Mouse (Mus musculus) CH12.LX (cell line): ENCODE data around the gene Rsph10b. TPM values are rescaled to one million over a fixed set of nuclear protein-coding genes. Genes with fewer than 3 reads are reported as not detected.

ENCODE experiments used
- DNase-seq: peaks from one replicate; pipeline ENCODE4 v3.0.0-alpha.2; 2013; ENCODE audit errors: extremely low read depth
- H3K27ac ChIP-seq: 2 replicates; pipeline ENCODE4 v1.5.1; 2012; ENCODE audit warnings: low read depth, mild to moderate bottlenecking, control low read depth, moderate library complexity; ENCODE audit not compliant: insufficient read depth
- H3K27me3 ChIP-seq: replicated peaks from 2 replicates; pipeline ENCODE3; 2012; ENCODE audit warnings: inconsistent platforms
- H3K36me3 ChIP-seq, 2 experiments: replicated peaks in 1 of 2; 2 replicates each; pipeline versions ENCODE3 to v1.6.1; 2012; ENCODE audit warnings: inconsistent platforms in 1 of 2, low read length in 1 of 2, mild to moderate bottlenecking in 1 of 2, mixed read lengths in 1 of 2, moderate library complexity in 1 of 2; ENCODE audit not compliant: control insufficient read depth in 1 of 2, insufficient read depth in 1 of 2
- H3K4me1 ChIP-seq, 2 experiments: 2 replicates each; pipeline ENCODE4 v1.6.1; 2012; ENCODE audit warnings: inconsistent platforms in 1 of 2, moderate library complexity in 1 of 2; ENCODE audit not compliant: insufficient read depth in 2 of 2, control insufficient read depth in 1 of 2
- H3K4me2 ChIP-seq: 2 replicates; pipeline ENCODE4 v1.6.1; 2012; ENCODE audit warnings: low read depth, mild to moderate bottlenecking, control low read depth; ENCODE audit not compliant: poor library complexity, insufficient read depth, severe bottlenecking
- H3K4me3 ChIP-seq, 3 experiments: fragments of 150-350 bp in 1 of 3; sonication (generic) in 1 of 3; replicated peaks in 1 of 3; 2 replicates each; pipeline versions ENCODE3 to v1.5.1; 2011 to 2012; ENCODE audit warnings: low read depth in 2 of 3, low read length in 2 of 3, mild to moderate bottlenecking in 2 of 3, moderate library complexity in 2 of 3, control low read depth in 1 of 3, improper control_type of control experiment in 1 of 3, inconsistent platforms in 1 of 3, mixed read lengths in 1 of 3; ENCODE audit not compliant: poor library complexity in 1 of 3
- H3K79me2 ChIP-seq: replicated peaks from 2 replicates; pipeline ENCODE4 v1.6.1; 2012; ENCODE audit warnings: mild to moderate bottlenecking, moderate library complexity; ENCODE audit not compliant: control insufficient read depth, poor library complexity, insufficient read depth, severe bottlenecking; ENCODE audit errors: extremely low read depth
- H3K9ac ChIP-seq: 2 replicates; pipeline ENCODE4 v1.6.1; 2012; ENCODE audit warnings: low read depth, mild to moderate bottlenecking, control low read depth, moderate library complexity; ENCODE audit not compliant: insufficient read depth
- H3K9me3 ChIP-seq: replicated peaks from 2 replicates; pipeline ENCODE3; 2012; ENCODE audit warnings: low read length, inconsistent platforms, mixed read lengths
- BHLHE40 ChIP-seq: IDR thresholded peaks from 2 replicates; pipeline ENCODE4 v1.6.1; 2011; ENCODE audit warnings: mild to moderate bottlenecking, low read depth, low read length, improper control_type of control experiment
- CHD1 ChIP-seq: IDR thresholded peaks from 2 replicates; pipeline ENCODE4 v1.6.1; 2012; ENCODE audit warnings: low read depth, low read length, improper control_type of control experiment, inconsistent platforms
- CHD2 ChIP-seq: IDR thresholded peaks from 2 replicates; pipeline ENCODE4 v1.6.1; 2011; ENCODE audit warnings: low read length, improper control_type of control experiment
- CTCF ChIP-seq, 2 experiments: IDR thresholded peaks in 1 of 2; conservative IDR thresholded peaks in 1 of 2; 2 replicates each; pipeline ENCODE4 v1.5.1; 2011 to 2012; ENCODE audit warnings: low read depth in 2 of 2, low read length in 2 of 2, improper control_type of control experiment in 1 of 2, inconsistent platforms in 1 of 2, mild to moderate bottlenecking in 1 of 2, moderate library complexity in 1 of 2
- E2F4 ChIP-seq: IDR thresholded peaks from 2 replicates; pipeline ENCODE4 v1.6.1; 2011; ENCODE audit warnings: low read depth, low read length, improper control_type of control experiment; ENCODE audit not compliant: insufficient replicate concordance
- EP300 ChIP-seq: IDR thresholded peaks from 2 replicates; pipeline ENCODE4 v1.6.1; 2011; ENCODE audit warnings: low read length, improper control_type of control experiment
- IRF4 ChIP-seq: IDR thresholded peaks from 2 replicates; pipeline ENCODE4 v1.6.1; 2014; ENCODE audit warnings: low read depth, mild to moderate bottlenecking, inconsistent platforms, low read length, improper control_type of control experiment
- JUN ChIP-seq: IDR thresholded peaks from 2 replicates; pipeline ENCODE4 v1.6.1; 2011; ENCODE audit warnings: low read depth, mild to moderate bottlenecking, low read length, improper control_type of control experiment, moderate library complexity; ENCODE audit not compliant: insufficient read depth
- JUND ChIP-seq: conservative IDR thresholded peaks from 2 replicates; pipeline ENCODE4 v1.6.1; 2011; ENCODE audit warnings: low read depth, low read length, improper control_type of control experiment
- KAT2A ChIP-seq: IDR thresholded peaks from 2 replicates; pipeline ENCODE4 v1.6.1; 2012; ENCODE audit warnings: low read length, improper control_type of control experiment, inconsistent platforms; ENCODE audit not compliant: insufficient replicate concordance
- MAFK ChIP-seq: IDR thresholded peaks from 2 replicates; pipeline ENCODE4 v1.6.1; 2011; ENCODE audit warnings: low read length, improper control_type of control experiment; ENCODE audit not compliant: insufficient replicate concordance
- MAZ ChIP-seq: IDR thresholded peaks from 2 replicates; pipeline ENCODE4 v1.6.1; 2012; ENCODE audit warnings: low read depth, mild to moderate bottlenecking, inconsistent platforms, low read length, improper control_type of control experiment, moderate library complexity
- MEF2A ChIP-seq: IDR thresholded peaks from 2 replicates; pipeline ENCODE4 v1.6.1; 2014; ENCODE audit warnings: low read depth, mild to moderate bottlenecking, inconsistent platforms, low read length, improper control_type of control experiment, borderline replicate concordance
- MXI1 ChIP-seq: IDR thresholded peaks from 2 replicates; pipeline ENCODE4 v1.6.1; 2011; ENCODE audit warnings: mild to moderate bottlenecking, low read depth, low read length, improper control_type of control experiment
- MYC ChIP-seq: IDR thresholded peaks from 2 replicates; pipeline ENCODE4 v1.6.1; 2011; ENCODE audit warnings: low read depth, mild to moderate bottlenecking, improper control_type of control experiment, low read length
- NELFE ChIP-seq: IDR thresholded peaks from 2 replicates; pipeline ENCODE4 v1.6.1; 2011; ENCODE audit warnings: low read depth, low read length, improper control_type of control experiment
- POLR2A ChIP-seq: IDR thresholded peaks from 2 replicates; pipeline ENCODE4 v1.6.1; 2011; ENCODE audit warnings: low read depth, mild to moderate bottlenecking, improper control_type of control experiment, low read length
- RCOR1 ChIP-seq: conservative IDR thresholded peaks from 2 replicates; pipeline ENCODE4 v1.6.1; 2012; ENCODE audit warnings: low read depth, mild to moderate bottlenecking, inconsistent platforms, low read length, improper control_type of control experiment
- TBP ChIP-seq: conservative IDR thresholded peaks from 2 replicates; pipeline ENCODE4 v1.6.1; 2011; ENCODE audit warnings: low read depth, low read length, improper control_type of control experiment
- TCF12 ChIP-seq: IDR thresholded peaks from 2 replicates; pipeline ENCODE4 v1.6.1; 2014; ENCODE audit warnings: low read depth, mild to moderate bottlenecking, inconsistent platforms, low read length, improper control_type of control experiment
- UBTF ChIP-seq: IDR thresholded peaks from 2 replicates; pipeline ENCODE4 v1.6.1; 2012; ENCODE audit warnings: low read depth, mild to moderate bottlenecking, inconsistent platforms, low read length, improper control_type of control experiment, moderate library complexity
- USF1 ChIP-seq: IDR thresholded peaks from 2 replicates; pipeline ENCODE4 v1.6.1; 2014; ENCODE audit warnings: low read depth, mild to moderate bottlenecking, inconsistent platforms, low read length, improper control_type of control experiment
- USF2 ChIP-seq: conservative IDR thresholded peaks from 2 replicates; pipeline ENCODE4 v1.6.1; 2011; ENCODE audit warnings: low read depth, low read length, improper control_type of control experiment
- ZC3H11A ChIP-seq: IDR thresholded peaks from 2 replicates; pipeline ENCODE4 v1.6.1; 2012; ENCODE audit warnings: low read depth, mild to moderate bottlenecking, inconsistent platforms, low read length, improper control_type of control experiment
- ZMIZ1 ChIP-seq: IDR thresholded peaks from 2 replicates; pipeline ENCODE4 v1.6.1; 2012; ENCODE audit warnings: low read depth, mild to moderate bottlenecking, inconsistent platforms, low read length, improper control_type of control experiment
- ZNF384 ChIP-seq: IDR thresholded peaks from 2 replicates; pipeline ENCODE4 v1.6.1; 2012; ENCODE audit warnings: low read depth, low read length, improper control_type of control experiment, inconsistent platforms
- dilution Hi-C: fragments of 300-500 bp; cut with MboI; formaldehyde crosslinking; loops from 2 replicates; pipeline ENCODE4 v1.14.3; 2020; ENCODE audit warnings: low sequenced_read_pairs; ENCODE audit not compliant: extremely low pct_unique_long_range_greater_than_20kb, extremely low pct_ligation_motif_present
- in situ Hi-C: fragments of 300-500 bp; cut with MboI; formaldehyde crosslinking; loops from 3 replicates; pipeline ENCODE4 v1.14.3; 2019; ENCODE audit warnings: low sequenced_read_pairs, low pct_ligation_motif_present, low pct_unique_long_range_greater_than_20kb, mixed read lengths
- polyA plus RNA-seq: library from polyadenylated mRNA; unstranded; fragments of >175 nt; gene quantifications from 2 replicates; pipeline ENCODE4 v1.2.1, GENCODE M21; 2012; ENCODE audit warnings: low read depth; ENCODE audit not compliant: insufficient read length
- total RNA-seq, 2 experiments: library from RNA; depleted of rRNA; stranded (reverse); fragments of 300-350 nt in 1 of 2; fragments of >200 nt in 1 of 2; gene quantifications; 2 replicates each; pipeline ENCODE4 v1.2.3; 2012 to 2014

Gene Rsph10b
- total and polyA plus RNA-seq, 3 experiments: 0.28 to 0.31 (median 0.30) TPM

GRCm38 (mm10) chr5:144014551-144015311 lies 81.9 kb downstream of the Rsph10b start, which contains the start of gene Ccz1 (continued):
- TF ChIP-seq MEF2A (peak; percentile 73), CHD1 (no peak), EP300 (no peak), JUN (no peak), RCOR1 (peak; percentile 71; the same call in 1 of the 2 replicates), POLR2A (peak; percentile 74; the same call in 1 of the 2 replicates), ZC3H11A (no peak), MYC (0 out of 2 replicates have a peak, but pooled peaks have one; percentile 52), USF2 (no peak), ZNF384 (no peak)

- H3K4me2 ChIP-seq: peak overlapping the region; percentile 63; the same call in 1 of the 2 replicates
- no peaks in the 10 kb centered on the region for H3K27me3 ChIP-seq
- in situ Hi-C loops (no loop called here), dilution Hi-C loops (no loop called here)
- DNase-seq: no peak
- peaks cover 12 to 26% of the 10 kb centered on the region in 2 experiments for H3K36me3 ChIP-seq
- H3K27ac ChIP-seq: no peak overlapping the region
- no peak overlapping the region for H3K9ac ChIP-seq
- TF ChIP-seq KAT2A (no peak), USF1 (no peak), MAFK (no peak)
- H3K79me2 ChIP-seq: peaks cover 17% of the 10 kb centered on the region
- H3K9me3 ChIP-seq: no peaks in the 10 kb centered on the region
- peaks cover 4 to 9% of the 10 kb centered on the region in 2 experiments for H3K4me1 ChIP-seq
- peak overlapping the region; percentile 47 to 82 (median 67) for H3K4me3 ChIP-seq
These were observed 82.4 kb downstream of the Rsph10b start for GRCm38 (mm10) chr5:144015312-144015650.

GRCm38 (mm10) chr5:144015845-144016244 lies 83.0 kb downstream of the Rsph10b start:
- in situ Hi-C loops (no loop called here), dilution Hi-C loops (no loop called here)
- H3K9me3 ChIP-seq: no peaks in the 10 kb centered on the region
- H3K4me3 ChIP-seq: no peak overlapping the region
- no peak overlapping the region for H3K27ac ChIP-seq
- peaks cover 4 to 9% of the 10 kb centered on the region in 2 experiments for H3K4me1 ChIP-seq
- no peak for TF ChIP-seq ZMIZ1
- no peak for TF ChIP-seq MXI1
- TF ChIP-seq JUND: no peak
- TF ChIP-seq NELFE: no peak
- TF ChIP-seq E2F4: no peak
- TF ChIP-seq MAZ: no peak
- TF ChIP-seq KAT2A: no peak
- TF ChIP-seq MEF2A: no peak
- no peak for TF ChIP-seq TBP
- no peak for TF ChIP-seq JUN
- TF ChIP-seq IRF4: no peak
- no peak for TF ChIP-seq CTCF (conservative IDR thresholded peaks at IDR 0.05 in 1 of 2, IDR thresholded peaks at IDR 0.05 in 1 of 2; ENCODE audit: low read depth in 2 of 2, low read length in 2 of 2)
- TF ChIP-seq CHD2: no peak
- TF ChIP-seq UBTF: no peak
- no peak for TF ChIP-seq TCF12
- TF ChIP-seq ZC3H11A: no peak
- no peak for TF ChIP-seq ZNF384
- TF ChIP-seq BHLHE40: no peak
- TF ChIP-seq MAFK: no peak
- TF ChIP-seq, all 38 proteins: peak for 0
- Histone ChIP-seq H3K36me3 (peaks cover 7 to 21% of the 10 kb centered on the region in 2 experiments), H3K4me2 (no peak overlapping the region), H3K27me3 (peaks cover 4% of the 10 kb centered on the region), H3K79me2 (peaks cover 17% of the 10 kb centered on the region), H3K9ac (no peak overlapping the region)
- no peak for DNase-seq
